8 mouse cellular contexts compared by ENCODE assay signal in genomic region chr4:49521346-49521745, GRCm38 (mm10). TPM values are rescaled to one million over a fixed set of nuclear protein-coding genes. Genes with fewer than 3 reads are reported as not detected.
DNase-seq lines count a peak whose midpoint lies in the region; ATAC-seq and TF ChIP-seq lines count a peak whose summit lies in the region.

No protein-coding gene starts in this region.

- under 1% methylated on average over 17 of the region's 17 CpGs for WGBS in heart, embryonic 15.5 days
- 2% methylated on average over 17 of the region's 17 CpGs for WGBS in bone marrow, adult 2 months
- 1% methylated on average over 17 of the region's 17 CpGs for WGBS in hindbrain, embryonic 11.5 days
- under 1% methylated on average over 17 of the region's 17 CpGs for WGBS in midbrain, embryonic 10.5 days

- peak; percentile 68; the same call in 1 of the 2 replicates for ATAC-seq in heart, embryonic 15.5 days (replicated peaks; ENCODE audit: insufficient number of reproducible peaks, insufficient read depth, low FRiP score, low read depth)
- peak; percentile 78 for ATAC-seq in hindbrain, embryonic 11.5 days (ENCODE audit: low FRiP score)

- peaks cover 19% of the 10 kb centered on the region; the same call in 1 of the 2 replicates for H3K36me3 ChIP-seq in heart, embryonic 15.5 days
- H3K36me3 ChIP-seq in hindbrain, embryonic 11.5 days (ENCODE audit: control insufficient read depth, insufficient read depth, low read length), result no peaks in the 10 kb centered on the region
- H3K36me3 ChIP-seq in midbrain, embryonic 10.5 days, result peaks cover 50% of the 10 kb centered on the region

- no peak for DNase-seq in heart, adult 9 months (ENCODE audit: low spot score in 2 of 2)
- DNase-seq in hindbrain, embryonic 11.5 days (ENCODE audit: low spot score), result no peak
- no peak for DNase-seq in midbrain, embryonic 10.5 days (ENCODE audit: low spot score)
- no peak for DNase-seq in layer of hippocampus, postnatal 14 days (ENCODE audit: low spot score in 2 of 2)
- no peak for DNase-seq in thymus, postnatal 36 days
- DNase-seq in urinary bladder, adult 2 months (ENCODE audit: low spot score), result no peak

- H3K4me1 ChIP-seq in heart, embryonic 15.5 days (replicated peaks), result peaks cover 17% of the 10 kb centered on the region
- H3K4me1 ChIP-seq in bone marrow, adult 2 months (ENCODE audit: control insufficient read depth, insufficient read depth, low read length), result no peaks in the 10 kb centered on the region; the same call in 1 of the 2 replicates
- no peaks in the 10 kb centered on the region for H3K4me1 ChIP-seq in hindbrain, embryonic 11.5 days (replicated peaks; ENCODE audit: control insufficient read depth, insufficient read depth, low read length)
- H3K4me1 ChIP-seq in midbrain, embryonic 10.5 days, result peaks cover 29% of the 10 kb centered on the region

- peak overlapping the region; percentile 26 for H3K27ac ChIP-seq in heart, embryonic 15.5 days
- no peak overlapping the region for H3K27ac ChIP-seq in bone marrow, adult 2 months (ENCODE audit: control insufficient read depth, insufficient read depth, low read depth, low read length, poor library complexity)
- no peak overlapping the region for H3K27ac ChIP-seq in hindbrain, embryonic 11.5 days (ENCODE audit: low read depth, low read length)
- H3K27ac ChIP-seq in midbrain, embryonic 10.5 days (replicated peaks), result peak overlapping the region; percentile 90

- H3K4me2 ChIP-seq in heart, embryonic 15.5 days, result peak overlapping the region; percentile 72
- H3K4me2 ChIP-seq in hindbrain, embryonic 11.5 days (replicated peaks; ENCODE audit: low read depth, low read length), result peak overlapping the region; percentile 39

- TF ChIP-seq CTCF in bone marrow, adult 2 months (IDR thresholded peaks at IDR 0.05; ENCODE audit: control insufficient read depth, insufficient read depth, low read length), result 0 out of 2 replicates have a peak, but pooled peaks have one; percentile 11

- H3K27me3 ChIP-seq in heart, embryonic 15.5 days, result no peaks in the 10 kb centered on the region
- no peaks in the 10 kb centered on the region for H3K27me3 ChIP-seq in hindbrain, embryonic 11.5 days (ENCODE audit: control insufficient read depth, insufficient read depth, low read length)
- no peaks in the 10 kb centered on the region for H3K27me3 ChIP-seq in midbrain, embryonic 10.5 days (ENCODE audit: low read depth, poor library complexity, severe bottlenecking)

- H3K9ac ChIP-seq in heart, embryonic 15.5 days, result peak overlapping the region; percentile 77
- peak overlapping the region; percentile 47 for H3K9ac ChIP-seq in hindbrain, embryonic 11.5 days (ENCODE audit: low read depth, low read length)

- H3K4me3 ChIP-seq in heart, embryonic 15.5 days, result peak overlapping the region; percentile 72
- peak overlapping the region; percentile 66 for H3K4me3 ChIP-seq in bone marrow, adult 2 months (replicated peaks; ENCODE audit: control insufficient read depth, low read depth, low read length)
- H3K4me3 ChIP-seq in hindbrain, embryonic 11.5 days (ENCODE audit: low read depth, low read length), result peak overlapping the region; percentile 63
- peak overlapping the region; percentile 75 for H3K4me3 ChIP-seq in midbrain, embryonic 10.5 days

- no peak for TF ChIP-seq POLR2A in bone marrow, adult 2 months (IDR thresholded peaks at IDR 0.05; ENCODE audit: borderline replicate concordance, control insufficient read depth, low read depth, low read length)

- no peaks in the 10 kb centered on the region for H3K9me3 ChIP-seq in heart, embryonic 15.5 days (replicated peaks)
- no peaks in the 10 kb centered on the region for H3K9me3 ChIP-seq in hindbrain, embryonic 11.5 days (ENCODE audit: control insufficient read depth, low read length)
- H3K9me3 ChIP-seq in midbrain, embryonic 10.5 days (replicated peaks), result no peaks in the 10 kb centered on the region

RNA-seq across cellular contexts. Expression of gene Zfp189, which starts 0.4 kb away (rescaled TPM):
- 5.6 and 7.2 TPM in 2 replicates for polyA plus RNA-seq in heart, embryonic 15.5 days (2015; fragmentation: Nextera tagmentation; extraction: Ambion mirVana)
- polyA plus RNA-seq in bone marrow, adult 2 months (2011; ENCODE audit: insufficient read depth, insufficient read length, low replicate concordance, missing spikeins), result 1.1 and 1.8 TPM in 2 replicates
- 14.3 and 15.4 TPM in 2 replicates for polyA plus RNA-seq in hindbrain, embryonic 11.5 days (2014; fragmentation: Nextera tagmentation; extraction: Ambion mirVana)
- polyA plus RNA-seq in midbrain, embryonic 10.5 days (2016; fragmentation: Nextera tagmentation; extraction: Ambion mirVana), result 11.6 and 12.3 TPM in 2 replicates
- 10 to 100 TPM; 21.3 to 25.7 TPM for total RNA-seq in layer of hippocampus, postnatal 14 days (2021)
- 2.2 and 2.7 TPM in 2 replicates for polyA plus RNA-seq in urinary bladder, adult 2 months (2012; rRNA removed)

RNA-seq across cellular contexts. Expression of gene Mrpl50, which starts 0.5 kb away (rescaled TPM):
- polyA plus RNA-seq in heart, embryonic 15.5 days (2015; fragmentation: Nextera tagmentation; extraction: Ambion mirVana), result 52.9 and 61.3 TPM in 2 replicates
- 15.1 and 20.7 TPM in 2 replicates for polyA plus RNA-seq in bone marrow, adult 2 months (2011; ENCODE audit: insufficient read depth, insufficient read length, low replicate concordance, missing spikeins)
- polyA plus RNA-seq in hindbrain, embryonic 11.5 days (2014; fragmentation: Nextera tagmentation; extraction: Ambion mirVana), result 93.1 and 93.9 TPM in 2 replicates
- 85.6 and 86.3 TPM in 2 replicates for polyA plus RNA-seq in midbrain, embryonic 10.5 days (2016; fragmentation: Nextera tagmentation; extraction: Ambion mirVana)
- total RNA-seq in layer of hippocampus, postnatal 14 days (2021), result 10 to 100 TPM; 33.2 to 35.2 TPM
- polyA plus RNA-seq in urinary bladder, adult 2 months (2012; rRNA removed), result 12.1 and 14.4 TPM in 2 replicates

RNA-seq across cellular contexts. Expression of gene Baat, which starts 15.0 kb away (rescaled TPM):
- not detected in 2 replicates for polyA plus RNA-seq in heart, embryonic 15.5 days (2015; fragmentation: Nextera tagmentation; extraction: Ambion mirVana)
- 1.8 TPM in 1 of 2 replicates, not detected in the other for polyA plus RNA-seq in bone marrow, adult 2 months (2011; ENCODE audit: insufficient read depth, insufficient read length, low replicate concordance, missing spikeins)
- 0.22 and 0.27 TPM in 2 replicates for polyA plus RNA-seq in hindbrain, embryonic 11.5 days (2014; fragmentation: Nextera tagmentation; extraction: Ambion mirVana)
- 0.14 and 0.16 TPM in 2 replicates for polyA plus RNA-seq in midbrain, embryonic 10.5 days (2016; fragmentation: Nextera tagmentation; extraction: Ambion mirVana)
- total RNA-seq in layer of hippocampus, postnatal 14 days (2021), result under 1 TPM in 1 of 2 experiments, not detected in 1; 0.26 TPM
- not detected in 2 replicates for polyA plus RNA-seq in urinary bladder, adult 2 months (2012; rRNA removed)

RNA-seq across cellular contexts. Expression of gene Aldob, which starts 28.0 kb away (rescaled TPM):
- 0.40 and 2.2 TPM in 2 replicates for polyA plus RNA-seq in heart, embryonic 15.5 days (2015; fragmentation: Nextera tagmentation; extraction: Ambion mirVana)
- polyA plus RNA-seq in bone marrow, adult 2 months (2011; ENCODE audit: insufficient read depth, insufficient read length, low replicate concordance, missing spikeins), result 10.4 and 46.9 TPM in 2 replicates
- polyA plus RNA-seq in hindbrain, embryonic 11.5 days (2014; fragmentation: Nextera tagmentation; extraction: Ambion mirVana), result not detected in 2 replicates
- polyA plus RNA-seq in midbrain, embryonic 10.5 days (2016; fragmentation: Nextera tagmentation; extraction: Ambion mirVana), result not detected in 2 replicates
- 1 to 10 TPM; 1.1 to 1.5 TPM for total RNA-seq in layer of hippocampus, postnatal 14 days (2021)
- polyA plus RNA-seq in urinary bladder, adult 2 months (2012; rRNA removed), result 0.19 and 0.33 TPM in 2 replicates

RNA-seq across cellular contexts. Expression of gene Acnat1, which starts 47.6 kb away (rescaled TPM):
- not detected in 2 replicates for polyA plus RNA-seq in heart, embryonic 15.5 days (2015; fragmentation: Nextera tagmentation; extraction: Ambion mirVana)
- 2.1 TPM in 1 of 2 replicates, not detected in the other for polyA plus RNA-seq in bone marrow, adult 2 months (2011; ENCODE audit: insufficient read depth, insufficient read length, low replicate concordance, missing spikeins)
- not detected in 2 replicates for polyA plus RNA-seq in hindbrain, embryonic 11.5 days (2014; fragmentation: Nextera tagmentation; extraction: Ambion mirVana)
- polyA plus RNA-seq in midbrain, embryonic 10.5 days (2016; fragmentation: Nextera tagmentation; extraction: Ambion mirVana), result not detected in 2 replicates
- under 1 TPM in 1 of 2 experiments, not detected in 1; 0.32 TPM for total RNA-seq in layer of hippocampus, postnatal 14 days (2021)
- not detected in 2 replicates for polyA plus RNA-seq in urinary bladder, adult 2 months (2012; rRNA removed)

Comparison
In these comparisons a context has a peak if more than half of its experiments do, and no peak if none do; other contexts are left out.
1. H3K27ac ChIP-seq: peak in heart, embryonic 15.5 days (single experiment) and midbrain, embryonic 10.5 days (single experiment); none in bone marrow, adult 2 months (single experiment) and hindbrain, embryonic 11.5 days (single experiment).
2. Peak in every context shown above with its lines, with median percentiles within 50 percentile points of each other: H3K4me3 ChIP-seq.